Mouse (Mus musculus): ENCODE measurements at regions not wholly inside any gene's neighbourhood (a gene's known extent, or its start where the extent isn't known, plus 50 kb on each side); places are given as distances from the start of the nearest gene placed in this dataset.

GRCm38 (mm10) chr8:26526474-26527185 is 407.3 kb downstream of the Gm45692 start:
- DNase-seq (ENCODE audit: low spot score): peak; percentile 65
- Histone ChIP-seq H3K4me1 (peaks cover 14% of the 10 kb centered on the region), H3K27ac (no peak overlapping the region), H3K36me3 (no peaks in the 10 kb centered on the region), H3K27me3 (ENCODE audit: insufficient read depth, poor library complexity, severe bottlenecking) (no peaks in the 10 kb centered on the region), H3K4me3 (no peak overlapping the region), H3K9me3 (no peaks in the 10 kb centered on the region)
- WGBS: 51% methylated on average over 10 of the region's 10 CpGs

GRCm38 (mm10) chr8:26527186-26527580 is 407.8 kb downstream of the Gm45692 start:
- Histone ChIP-seq H3K27ac (no peak overlapping the region), H3K27me3 (ENCODE audit: insufficient read depth, poor library complexity, severe bottlenecking) (no peaks in the 10 kb centered on the region), H3K4me1 (peaks cover 14% of the 10 kb centered on the region), H3K4me3 (no peak overlapping the region), H3K9me3 (no peaks in the 10 kb centered on the region), H3K36me3 (no peaks in the 10 kb centered on the region)
- peak; percentile 55 for DNase-seq (ENCODE audit: low spot score)
- WGBS: 53% methylated on average over 5 of the region's 5 CpGs

- Histone ChIP-seq H3K27me3 (ENCODE audit: insufficient read depth, poor library complexity, severe bottlenecking) (no peaks in the 10 kb centered on the region), H3K36me3 (no peaks in the 10 kb centered on the region), H3K9me3 (no peaks in the 10 kb centered on the region), H3K4me3 (no peak overlapping the region), H3K4me1 (peaks cover 23% of the 10 kb centered on the region), H3K27ac (no peak overlapping the region)
- 77% methylated on average over 8 of the region's 8 CpGs for WGBS
- peak; percentile 14 for DNase-seq (ENCODE audit: low spot score)
Measured at GRCm38 (mm10) chr8:26529921-26530320, 410.6 kb downstream of the Gm45692 start.

GRCm38 (mm10) chr8:26533444-26534421 is 414.4 kb downstream of the Gm45692 start:
- H3K36me3 ChIP-seq: no peaks in the 10 kb centered on the region
- peak; percentile 70 for DNase-seq (ENCODE audit: low spot score)
- H3K4me1 ChIP-seq: peaks cover 9% of the 10 kb centered on the region
- WGBS: 38% methylated on average over 22 of the region's 22 CpGs
- H3K27ac ChIP-seq: no peak overlapping the region
- H3K4me3 ChIP-seq: no peak overlapping the region
- H3K9me3 ChIP-seq: no peaks in the 10 kb centered on the region
- H3K27me3 ChIP-seq (ENCODE audit: insufficient read depth, poor library complexity, severe bottlenecking): no peaks in the 10 kb centered on the region

GRCm38 (mm10) chr8:26535816-26536215 is 416.5 kb downstream of the Gm45692 start:
- Histone ChIP-seq H3K36me3 (no peaks in the 10 kb centered on the region), H3K9me3 (no peaks in the 10 kb centered on the region), H3K27ac (no peak overlapping the region), H3K4me3 (no peak overlapping the region), H3K4me1 (peaks cover 9% of the 10 kb centered on the region), H3K27me3 (ENCODE audit: insufficient read depth, poor library complexity, severe bottlenecking) (no peaks in the 10 kb centered on the region)
- DNase-seq (ENCODE audit: low spot score): peak; percentile 10
- 40% methylated on average over 3 of the region's 3 CpGs for WGBS

GRCm38 (mm10) chr8:26553691-26554090 is 423.4 kb upstream of the Zfp703 start:
- H3K36me3 ChIP-seq: no peaks in the 10 kb centered on the region
- no peak overlapping the region for H3K27ac ChIP-seq
- no peaks in the 10 kb centered on the region for H3K4me1 ChIP-seq
- no peak overlapping the region for H3K4me3 ChIP-seq
- H3K9me3 ChIP-seq: no peaks in the 10 kb centered on the region
- no peaks in the 10 kb centered on the region for H3K27me3 ChIP-seq (ENCODE audit: insufficient read depth, poor library complexity, severe bottlenecking)
- DNase-seq (ENCODE audit: low spot score): peak; percentile 66
- 69% methylated on average over 5 of the region's 5 CpGs for WGBS

- no peaks in the 10 kb centered on the region for H3K36me3 ChIP-seq
- no peaks in the 10 kb centered on the region for H3K9me3 ChIP-seq
- peak; percentile 24 for DNase-seq (ENCODE audit: low spot score)
- no peak overlapping the region for H3K4me3 ChIP-seq
- H3K27ac ChIP-seq: no peak overlapping the region
- H3K4me1 ChIP-seq: peaks cover 3% of the 10 kb centered on the region; the same call in 1 of the 2 replicates
- H3K27me3 ChIP-seq (ENCODE audit: insufficient read depth, poor library complexity, severe bottlenecking): no peaks in the 10 kb centered on the region
- WGBS: 74% methylated on average over 5 of the region's 5 CpGs
Measured at GRCm38 (mm10) chr8:26559196-26559595, 417.9 kb upstream of the Zfp703 start.

GRCm38 (mm10) chr8:26563151-26563550 is 414.0 kb upstream of the Zfp703 start:
- Histone ChIP-seq H3K27ac (no peak overlapping the region), H3K27me3 (ENCODE audit: insufficient read depth, poor library complexity, severe bottlenecking) (no peaks in the 10 kb centered on the region), H3K36me3 (no peaks in the 10 kb centered on the region), H3K4me3 (no peak overlapping the region), H3K4me1 (peaks cover 3% of the 10 kb centered on the region; the same call in 1 of the 2 replicates), H3K9me3 (no peaks in the 10 kb centered on the region)
- WGBS: 82% methylated on average over 2 of the region's 2 CpGs
- peak; percentile 5 for DNase-seq (ENCODE audit: low spot score)

- 82% methylated on average over 2 of the region's 2 CpGs for WGBS
- peak; percentile 56 for DNase-seq (ENCODE audit: low spot score)
- no peaks in the 10 kb centered on the region for H3K9me3 ChIP-seq
- H3K4me1 ChIP-seq: peaks cover 3% of the 10 kb centered on the region; the same call in 1 of the 2 replicates
- H3K27me3 ChIP-seq (ENCODE audit: insufficient read depth, poor library complexity, severe bottlenecking): no peaks in the 10 kb centered on the region
- no peaks in the 10 kb centered on the region for H3K36me3 ChIP-seq
- no peak overlapping the region for H3K4me3 ChIP-seq
- H3K27ac ChIP-seq: no peak overlapping the region
Measured at GRCm38 (mm10) chr8:26564254-26564653, 412.9 kb upstream of the Zfp703 start.

- Histone ChIP-seq H3K9me3 (no peaks in the 10 kb centered on the region; the same call in 1 of the 2 replicates), H3K4me3 (no peak overlapping the region), H3K36me3 (no peaks in the 10 kb centered on the region), H3K27me3 (ENCODE audit: insufficient read depth, poor library complexity, severe bottlenecking) (no peaks in the 10 kb centered on the region), H3K4me1 (no peaks in the 10 kb centered on the region), H3K27ac (no peak overlapping the region)
- WGBS: 64% methylated on average over 15 of the region's 15 CpGs
- no peak for DNase-seq (ENCODE audit: low spot score)
Measured at GRCm38 (mm10) chr8:26568423-26569060, 408.6 kb upstream of the Zfp703 start.

GRCm38 (mm10) chr8:26588841-26589240 is 388.3 kb upstream of the Zfp703 start:
- no peaks in the 10 kb centered on the region for H3K9me3 ChIP-seq
- H3K4me3 ChIP-seq: no peak overlapping the region
- H3K36me3 ChIP-seq: no peaks in the 10 kb centered on the region
- DNase-seq (ENCODE audit: low spot score): no peak
- 77% methylated on average over 1 of the region's 1 CpGs for WGBS
- no peaks in the 10 kb centered on the region for H3K27me3 ChIP-seq (ENCODE audit: insufficient read depth, poor library complexity, severe bottlenecking)
- no peaks in the 10 kb centered on the region for H3K4me1 ChIP-seq
- no peak overlapping the region for H3K27ac ChIP-seq

GRCm38 (mm10) chr8:26590591-26591212 is 386.4 kb upstream of the Zfp703 start:
- no peak for DNase-seq (ENCODE audit: low spot score)
- H3K9me3 ChIP-seq: no peaks in the 10 kb centered on the region
- H3K4me1 ChIP-seq: no peaks in the 10 kb centered on the region
- no peak overlapping the region for H3K27ac ChIP-seq
- no peak overlapping the region for H3K4me3 ChIP-seq
- H3K36me3 ChIP-seq: no peaks in the 10 kb centered on the region
- 79% methylated on average over 2 of the region's 2 CpGs for WGBS
- no peaks in the 10 kb centered on the region for H3K27me3 ChIP-seq (ENCODE audit: insufficient read depth, poor library complexity, severe bottlenecking)

All from heart, embryonic 10.5 days (tissue).